Mouse (Mus musculus) embryonic fibroblast, embryonic 13.5 days (primary cell): ENCODE results near the gene Panx2.

Experiments
- CTCF ChIP-seq: IDR thresholded peaks from 2 replicates; pipeline ENCODE4 v1.5.1; 2011; ENCODE audit warnings: mild to moderate bottlenecking, control low read depth, low read length, moderate library complexity, borderline replicate concordance; ENCODE audit not compliant: insufficient read depth
- POLR2A ChIP-seq: IDR thresholded peaks from 2 replicates; pipeline ENCODE4 v1.6.1; 2011; ENCODE audit warnings: low read depth, mild to moderate bottlenecking, control low read depth, low read length, moderate library complexity

GRCm38 (mm10) chr15:89020085-89020484, 39.4 kb upstream of the Panx2 start:
- no peak for TF ChIP-seq POLR2A
- TF ChIP-seq CTCF: no peak
